Mouse (Mus musculus): ENCODE data around the gene Parp16.

The Parp16 gene

DNA sequence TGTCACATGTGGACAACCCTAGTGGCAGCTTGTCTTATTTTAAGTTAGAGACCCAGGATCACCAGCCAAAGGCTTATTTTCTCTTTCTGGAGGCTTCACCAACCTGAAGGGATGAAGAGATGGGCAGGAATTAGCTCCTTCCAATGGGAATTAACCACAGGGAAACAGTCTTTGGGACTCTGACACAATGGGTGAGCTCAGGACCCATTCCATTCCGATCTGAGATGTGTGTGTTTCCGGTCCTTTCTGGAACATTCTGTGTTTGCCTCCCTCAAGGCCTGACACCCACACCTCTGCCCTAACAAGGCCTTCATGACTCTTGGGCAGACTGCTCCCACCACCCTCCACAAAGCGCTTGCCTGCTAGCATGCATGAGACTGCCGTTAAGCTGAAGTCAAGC lies at the start of gene Parp16:
Gene Parp16 (plus strand): TSS at position 301 of the 400 bp plus-strand sequence.
- no peak for DNase-seq (ENCODE audit: low read depth, low spot score)

DNA sequence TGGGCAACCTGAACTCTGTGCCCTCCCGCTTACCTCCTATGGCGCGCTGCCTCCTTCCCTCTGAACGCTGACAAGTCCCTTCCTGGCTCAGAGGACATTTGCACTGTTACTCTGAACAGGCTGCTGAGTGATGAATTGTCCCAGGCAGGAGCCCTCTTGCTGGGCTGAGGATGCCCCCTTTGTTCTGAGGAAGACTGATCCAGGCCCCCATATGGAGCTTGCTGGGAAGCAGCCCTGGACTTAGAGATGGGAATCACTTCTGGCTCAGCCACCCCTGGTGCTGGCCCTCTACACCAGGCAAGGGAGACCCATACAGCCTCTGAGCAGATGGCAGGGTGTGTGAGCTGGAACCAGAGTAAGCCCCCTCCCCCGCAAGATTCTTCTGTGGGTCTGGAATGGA lies 49.2 kb upstream of the Parp16 start:
- no peak for DNase-seq (ENCODE audit: low read depth, low spot score)

- no peak for DNase-seq (ENCODE audit: low read depth, low spot score)
Measured at GRCm38 (mm10) chr9:65148507-65148906, 46.6 kb upstream of the Parp16 start.

DNA sequence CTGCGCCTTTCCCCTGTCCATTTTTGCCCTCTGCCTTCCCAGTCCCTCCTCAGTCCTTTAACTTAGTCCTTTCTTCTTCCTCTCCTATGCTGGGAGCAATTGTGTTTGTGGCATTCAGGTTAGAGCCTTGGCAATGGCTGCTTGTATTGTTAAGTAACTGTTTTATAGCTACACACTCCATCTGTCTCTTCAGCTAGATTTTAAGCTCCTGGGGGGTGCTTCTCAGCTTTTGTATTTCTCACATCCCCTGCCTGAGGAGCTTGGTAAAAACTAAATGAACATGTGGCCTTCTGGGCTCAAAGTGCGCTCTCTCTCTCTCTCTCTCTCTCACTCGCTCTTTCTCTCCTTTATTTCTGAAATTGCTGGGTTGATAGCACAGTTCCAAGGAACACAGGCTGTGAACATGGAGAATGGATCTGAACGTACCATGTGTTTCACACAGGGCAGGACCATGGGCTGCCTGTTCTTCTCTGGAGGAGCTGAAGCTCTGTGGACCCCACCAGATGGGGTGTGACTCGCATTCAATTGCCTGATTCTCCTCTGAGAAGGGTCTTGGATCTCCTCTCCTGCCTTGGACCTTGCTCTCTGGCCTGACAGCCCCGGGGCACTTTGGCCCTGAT lies 42.3 kb upstream of the Parp16 start:
- no peak for DNase-seq (ENCODE audit: low read depth, low spot score)

- DNase-seq (ENCODE audit: low read depth, low spot score): no peak
Measured at GRCm38 (mm10) chr9:65153331-65153711, 41.8 kb upstream of the Parp16 start.

DNA sequence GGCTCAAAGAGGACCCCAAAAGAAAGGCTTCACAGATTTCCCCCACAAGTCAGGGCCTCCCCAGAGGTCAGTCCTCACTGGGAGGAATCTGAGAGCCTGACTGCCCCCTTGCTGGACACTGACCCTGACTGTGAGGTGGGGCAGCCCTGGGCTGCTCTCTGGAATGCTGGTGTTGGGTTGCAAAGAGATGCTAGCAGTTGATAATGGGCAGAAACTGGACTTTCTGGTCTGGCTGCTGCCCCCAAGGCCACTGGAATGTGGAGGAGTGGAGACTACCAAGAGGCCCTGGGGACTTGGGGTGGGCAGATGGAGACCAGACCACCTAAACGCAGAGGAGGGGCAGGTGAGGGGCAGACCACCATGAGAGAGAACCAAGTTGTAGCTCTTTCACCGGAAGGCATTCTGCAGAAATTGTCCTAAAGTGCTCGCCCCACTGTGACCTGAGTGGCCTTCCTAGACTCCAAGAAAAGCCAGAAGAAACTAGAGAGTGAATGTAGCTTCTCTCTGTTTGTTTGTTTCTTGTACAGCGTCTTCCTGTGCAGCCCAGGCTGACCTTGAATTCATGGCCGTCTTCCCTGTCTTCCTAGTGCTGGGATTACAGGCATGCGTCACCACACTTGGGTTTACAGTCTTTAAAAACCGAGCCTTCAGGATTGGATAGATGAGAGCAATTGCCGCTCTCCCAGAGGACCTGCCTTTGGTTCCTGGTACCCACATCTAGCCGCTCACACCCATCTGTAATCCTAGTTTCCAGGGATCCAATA lies 40.3 kb upstream of the Parp16 start:
- DNase-seq (ENCODE audit: low read depth, low spot score): no peak

DNA sequence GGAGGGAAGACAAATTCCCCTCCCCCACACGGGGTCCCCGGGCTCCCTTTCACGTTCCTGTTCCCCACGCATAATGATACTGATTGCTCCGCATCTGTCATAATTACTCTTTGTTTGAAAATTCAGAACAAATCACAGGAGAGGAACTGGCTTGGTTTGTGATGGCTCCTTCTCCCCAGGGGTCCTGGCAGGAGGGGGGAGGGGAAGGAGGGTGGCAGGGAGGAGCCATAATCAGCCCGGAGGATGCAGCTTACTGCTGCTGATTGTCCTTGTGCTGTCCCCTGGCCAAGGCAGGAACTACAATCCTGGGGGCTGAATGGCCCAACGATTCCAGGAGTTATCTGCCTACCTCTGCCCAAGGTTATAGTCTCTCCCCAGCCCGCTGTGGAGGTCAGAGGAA lies 38.5 kb upstream of the Parp16 start:
- DNase-seq (ENCODE audit: low read depth, low spot score): no peak

GRCm38 (mm10) chr9:65157631-65158030 lies 37.5 kb upstream of the Parp16 start:
- DNase-seq (ENCODE audit: low read depth, low spot score): no peak

GRCm38 (mm10) chr9:65161188-65161587 lies 34.0 kb upstream of the Parp16 start:
- no peak for DNase-seq (ENCODE audit: low read depth, low spot score)

- DNase-seq (ENCODE audit: low read depth, low spot score): no peak
Measured at GRCm38 (mm10) chr9:65161881-65162280, 33.3 kb upstream of the Parp16 start.

DNA sequence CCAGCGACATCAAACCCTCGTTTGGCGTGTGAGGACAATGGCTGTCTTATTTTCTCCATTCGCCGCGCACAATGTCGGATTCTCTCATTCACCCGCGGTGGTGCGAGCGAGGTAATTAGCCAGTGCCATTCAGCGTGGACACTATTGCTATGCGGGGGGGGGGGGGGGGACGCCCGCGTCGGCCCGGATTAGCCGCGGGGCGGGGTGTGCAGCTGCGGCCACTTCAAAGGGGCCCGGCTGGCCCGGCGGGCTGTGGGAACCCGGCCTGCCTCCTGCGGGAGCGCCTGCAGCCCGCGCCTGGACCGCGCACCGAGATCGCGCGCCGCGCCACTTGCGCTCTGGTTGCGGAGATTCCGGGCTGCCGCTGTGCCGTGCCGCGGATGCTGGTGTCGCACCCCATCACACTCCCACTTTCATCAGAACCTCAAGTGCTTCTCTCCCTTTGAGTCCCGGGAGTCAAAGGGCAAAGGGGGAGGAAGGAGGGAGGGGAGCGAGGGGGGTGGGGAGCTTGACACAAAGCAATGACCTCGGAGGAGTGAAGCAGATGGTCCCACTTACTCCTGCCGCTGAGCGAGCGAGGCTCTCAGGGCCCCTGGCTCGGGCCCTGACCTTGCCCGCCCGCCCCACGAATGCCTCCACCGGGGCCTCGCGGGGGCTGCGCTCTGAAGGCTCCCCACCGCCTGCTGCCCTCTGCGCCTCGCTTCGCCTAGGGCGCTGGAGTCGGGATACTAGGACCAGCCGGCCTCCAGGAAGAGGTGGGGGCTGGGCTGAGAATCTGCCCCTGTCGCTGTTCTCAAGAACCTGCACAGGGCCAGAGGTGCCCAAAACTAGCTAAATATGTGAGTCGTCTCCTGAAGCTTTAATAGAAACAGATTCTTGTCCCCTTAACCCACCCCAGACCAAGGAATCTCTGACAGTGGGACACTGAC lies 32.2 kb upstream of the Parp16 start:
- DNase-seq (ENCODE audit: low read depth, low spot score): no peak

DNA sequence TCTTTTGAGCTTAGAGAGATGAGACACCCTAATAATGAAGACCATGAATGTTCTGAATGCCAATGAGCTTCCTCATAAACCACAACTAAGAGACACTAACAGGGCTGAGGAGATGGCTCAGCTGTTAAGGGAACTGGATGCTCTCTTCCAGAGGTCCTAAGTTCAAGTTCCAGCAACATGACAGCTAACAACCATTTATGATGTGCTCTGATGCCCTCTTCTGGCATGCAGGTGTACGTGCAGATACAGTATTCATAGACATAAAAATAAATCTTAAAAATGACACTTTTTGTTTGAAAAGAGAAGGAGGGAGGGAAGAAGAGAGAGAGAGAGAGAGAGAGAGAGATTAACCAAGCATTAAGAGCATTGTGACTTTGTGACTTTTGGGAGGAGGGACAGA lies 30.3 kb upstream of the Parp16 start:
- DNase-seq (ENCODE audit: low read depth, low spot score): no peak

DNA sequence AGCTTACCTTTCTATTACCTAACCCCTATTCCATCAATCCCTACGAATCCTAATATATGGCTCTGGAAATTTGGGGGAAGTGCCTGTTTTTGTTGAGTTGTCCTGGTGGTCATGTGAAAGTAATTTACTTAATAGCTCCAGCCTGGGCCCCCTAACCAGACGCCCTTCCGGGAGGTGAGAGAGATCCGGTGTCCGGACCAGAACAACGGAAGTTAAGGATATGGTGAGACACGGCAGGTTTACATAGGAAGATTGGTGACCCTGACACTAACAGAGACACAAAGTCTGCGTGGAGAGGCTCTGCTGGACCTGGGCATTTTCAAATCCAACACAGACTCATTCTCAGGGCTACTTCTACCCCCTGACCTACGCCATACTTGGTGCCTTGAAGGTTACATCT lies 28.8 kb upstream of the Parp16 start:
- no peak for DNase-seq (ENCODE audit: low read depth, low spot score)

DNA sequence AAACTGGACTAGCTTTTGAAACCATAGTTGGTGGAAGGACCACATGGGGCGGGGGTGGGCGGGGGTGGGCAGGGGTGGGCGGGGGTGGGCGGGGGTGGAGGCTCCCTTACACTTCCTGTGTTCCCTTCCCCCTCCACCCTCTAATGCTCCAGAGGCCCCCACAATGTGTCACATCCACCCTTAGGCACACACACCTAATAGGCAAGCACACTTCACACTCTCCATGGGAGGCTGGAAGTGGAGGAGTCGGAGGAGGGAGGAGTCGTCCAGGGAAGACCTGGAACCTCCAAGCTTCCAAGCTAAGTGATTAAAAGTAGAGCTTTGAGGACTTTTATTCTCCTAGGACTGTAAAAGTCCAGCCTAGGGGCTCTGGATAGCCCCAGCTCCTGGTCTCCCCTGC lies 26.6 kb upstream of the Parp16 start:
- no peak for DNase-seq (ENCODE audit: low read depth, low spot score)

DNA sequence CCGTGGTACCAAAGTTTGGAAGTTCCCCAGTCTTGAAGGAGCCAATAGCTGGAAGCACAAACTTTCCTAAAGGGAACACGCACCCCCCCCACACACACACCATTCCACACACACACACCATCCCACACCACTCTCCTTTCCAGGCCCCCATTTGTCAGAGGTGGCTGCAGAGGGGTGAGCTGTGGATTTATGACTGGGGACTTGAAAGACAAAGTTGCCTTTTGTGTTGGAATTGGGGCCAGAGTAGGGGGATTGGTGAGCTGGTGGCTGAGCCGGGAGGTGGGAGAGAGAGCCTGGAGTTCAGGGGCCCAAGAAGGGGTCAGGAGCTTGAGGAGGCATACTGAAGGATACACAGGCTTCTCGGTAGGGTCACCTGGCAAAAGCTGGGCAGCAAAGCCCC lies 26.2 kb upstream of the Parp16 start:
- DNase-seq (ENCODE audit: low read depth, low spot score): no peak

DNA sequence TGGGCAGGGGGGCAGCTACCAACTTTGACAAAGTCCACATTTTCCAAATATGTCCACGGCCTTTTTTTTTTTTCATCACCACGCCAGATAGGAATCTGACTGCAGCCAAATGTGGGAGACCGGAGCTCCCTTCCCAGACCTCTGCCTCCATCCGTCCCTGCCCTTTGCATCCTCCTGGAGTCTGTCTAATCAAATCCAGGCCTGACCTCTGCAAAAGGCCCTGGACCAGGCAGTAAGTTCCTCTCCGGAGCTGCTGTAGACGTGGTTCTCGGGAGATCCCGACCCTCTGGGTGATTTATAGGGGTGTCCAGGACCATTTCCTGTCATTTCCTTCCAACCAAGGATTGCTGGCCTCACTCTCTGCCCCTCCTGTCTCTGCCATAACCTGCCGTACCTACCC lies 22.5 kb upstream of the Parp16 start:
- DNase-seq (ENCODE audit: low read depth, low spot score): no peak

DNA sequence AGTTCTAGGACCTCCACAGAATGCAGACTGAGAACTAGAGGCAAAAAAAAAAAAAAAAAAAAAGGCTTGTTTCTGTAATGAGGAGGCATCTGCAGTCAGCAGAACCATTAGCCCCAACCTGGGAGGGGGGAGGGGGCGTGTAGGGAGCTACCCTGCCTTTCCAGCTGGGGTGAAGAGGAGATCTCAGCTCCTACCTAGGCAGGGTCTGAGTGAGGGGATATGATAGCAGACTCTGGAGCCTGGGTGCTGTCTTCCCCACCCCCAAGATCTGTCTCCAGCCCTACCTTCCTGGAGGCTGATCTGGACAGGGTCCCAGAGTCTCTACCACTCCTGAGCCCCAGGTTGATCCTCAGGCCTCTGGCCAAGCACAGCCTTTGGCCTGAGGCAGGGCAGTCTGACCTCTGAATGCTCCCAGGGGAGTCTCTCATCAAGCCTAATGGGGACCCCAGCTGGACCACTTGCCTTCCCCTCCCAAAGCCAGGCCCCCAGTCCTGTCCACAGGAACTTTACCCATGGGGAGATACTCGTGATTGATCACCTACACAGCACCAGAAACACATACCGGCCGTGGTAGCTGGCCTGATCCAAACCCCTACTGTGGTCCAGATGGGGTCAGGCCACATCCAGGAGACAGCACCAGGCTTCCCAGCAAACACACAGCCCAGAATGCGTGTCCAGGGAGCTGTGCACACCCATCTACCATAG lies 19.8 kb upstream of the Parp16 start:
- no peak for DNase-seq (ENCODE audit: low read depth, low spot score)

DNA sequence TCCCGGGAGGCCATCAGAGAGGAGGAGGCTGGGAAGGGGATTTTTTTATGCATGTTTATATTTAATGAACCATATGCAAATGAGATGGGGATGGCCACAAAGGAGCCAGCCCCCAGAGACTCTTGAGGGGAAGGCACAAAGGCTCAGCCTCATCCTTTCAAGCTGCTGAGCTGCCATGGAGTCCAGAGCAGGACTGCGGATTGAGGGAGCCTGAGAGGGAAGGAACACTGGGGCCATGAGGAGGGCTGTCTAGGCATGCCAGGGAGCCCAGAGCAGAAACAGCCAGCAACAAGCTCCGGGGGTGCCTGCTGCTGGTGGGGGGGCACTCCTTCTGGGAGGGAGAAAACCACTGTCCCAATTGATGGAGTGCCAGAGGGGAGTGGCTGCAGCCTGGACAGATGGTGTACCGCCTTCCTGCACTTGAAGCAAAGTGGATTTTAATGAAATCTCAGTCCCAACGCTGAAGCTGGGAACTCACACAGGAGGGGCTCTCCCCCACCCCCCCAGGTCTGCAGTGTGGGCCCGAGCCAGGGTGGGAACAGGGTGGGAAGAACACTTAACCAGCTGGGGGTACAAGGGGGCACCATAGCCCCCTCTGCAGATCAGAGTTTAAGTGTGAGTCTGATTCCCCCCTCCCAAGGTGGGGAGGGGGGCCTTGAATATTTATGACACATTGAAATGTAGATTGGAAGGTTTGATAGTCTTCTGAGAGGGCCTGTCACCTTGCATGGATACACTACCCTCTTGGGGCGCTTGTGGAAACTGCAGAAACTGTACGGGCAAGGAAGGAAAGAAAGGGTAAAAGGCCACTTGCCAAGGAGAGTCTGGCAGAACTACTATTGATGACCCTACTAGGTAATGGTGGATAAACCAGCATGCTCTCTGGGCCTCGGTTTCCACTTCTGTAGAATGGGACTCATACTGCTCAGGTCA lies 18.9 kb upstream of the Parp16 start:
- DNase-seq (ENCODE audit: low read depth, low spot score): no peak

- DNase-seq (ENCODE audit: low read depth, low spot score): no peak
Measured at GRCm38 (mm10) chr9:65177497-65177896, 17.7 kb upstream of the Parp16 start.

DNA sequence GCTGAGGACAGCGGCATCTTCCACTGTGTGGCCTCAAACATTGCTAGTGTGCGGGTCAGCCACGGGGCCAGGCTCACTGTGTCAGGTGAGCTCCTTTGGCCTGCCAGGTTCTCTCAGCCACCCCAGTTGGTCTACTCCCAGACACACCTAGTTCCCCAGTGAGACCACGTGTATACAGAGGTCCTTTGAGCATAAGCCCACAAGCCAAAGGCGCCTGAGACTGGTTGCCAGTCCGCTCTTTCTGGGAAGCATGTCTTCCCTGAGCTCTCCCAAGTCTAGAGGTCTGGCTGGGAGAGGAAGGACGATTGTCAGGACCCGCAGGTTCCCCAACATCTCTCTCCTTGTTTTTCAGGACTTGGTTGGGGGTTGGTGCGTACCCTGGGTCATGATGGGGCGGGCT lies 17.2 kb upstream of the Parp16 start:
- no peak for DNase-seq (ENCODE audit: low read depth, low spot score)

All from telencephalon, adult 2 months (tissue).